Comparison of ENCODE assay signal across 8 mouse cellular contexts in the genomic region with DNA sequence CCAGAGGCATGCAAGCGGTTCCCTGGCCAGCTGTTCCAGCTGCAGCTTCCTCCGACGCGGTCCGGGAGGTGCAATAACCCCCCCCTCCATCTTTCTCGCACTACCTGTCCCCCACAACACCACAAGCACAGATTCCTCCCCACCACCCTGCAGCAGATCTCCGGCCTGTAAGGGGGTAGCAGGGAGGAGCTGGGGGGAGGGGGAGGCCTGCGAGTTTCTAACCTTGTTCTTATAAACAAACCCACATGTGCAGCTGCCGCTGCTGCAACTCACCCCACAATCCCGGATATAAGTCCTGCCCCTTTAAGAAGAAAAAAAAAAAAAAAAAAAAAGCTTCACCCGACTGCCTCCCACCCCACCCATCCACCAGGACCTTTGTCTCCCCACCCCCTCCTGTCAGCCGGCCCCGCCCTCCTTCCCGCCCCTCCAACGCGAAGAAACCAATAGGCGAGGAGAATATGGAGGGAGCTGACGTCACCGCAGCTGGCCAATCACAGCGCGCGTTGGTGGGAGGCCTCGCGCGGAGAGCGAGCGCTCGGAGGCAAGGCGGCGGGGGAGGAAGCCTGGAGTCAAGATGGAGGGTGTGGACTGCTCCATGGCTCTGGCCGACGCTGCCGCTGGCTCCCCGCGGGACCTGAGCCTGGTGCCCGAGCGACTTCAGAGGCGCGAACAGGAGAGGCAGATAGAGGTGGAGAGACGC. TPM values are rescaled to one million over a fixed set of nuclear protein-coding genes. Genes with fewer than 3 reads are reported as not detected.
DNase-seq lines count a peak whose midpoint lies in the region; ATAC-seq lines count a peak whose summit lies in the region.

TSS of gene Tbcc (plus strand) at position 569 of the 700 bp plus-strand sequence.

- H3K27ac ChIP-seq in hindbrain, embryonic 12.5 days = peak within 1 kb of the TSS; percentile 97

- ATAC-seq in hindbrain, embryonic 12.5 days (ENCODE audit: low FRiP score) = peak; percentile 93

- H3K4me1 ChIP-seq in hindbrain, embryonic 12.5 days = peaks cover 39% of the 10 kb centered on the region

- peak within 1 kb of the TSS; percentile 98 for H3K4me2 ChIP-seq in hindbrain, embryonic 12.5 days (replicated peaks)

- H3K36me3 ChIP-seq in hindbrain, embryonic 12.5 days = peaks cover 7% of the 10 kb centered on the region; the same call in 1 of the 2 replicates

- no peaks in the 10 kb centered on the region for H3K27me3 ChIP-seq in hindbrain, embryonic 12.5 days

- no peaks in the 10 kb centered on the region for H3K9me3 ChIP-seq in hindbrain, embryonic 12.5 days (replicated peaks)

- WGBS in hindbrain, embryonic 12.5 days = under 1% methylated on average over 40 of the region's 40 CpGs

- peak; percentile 100 for DNase-seq in NIH3T3 (ENCODE audit: low read depth)
- DNase-seq in cerebellum, postnatal 10 days = peak; percentile 99
- peak; percentile 95 to 97 for DNase-seq in frontal cortex, postnatal 10 days (ENCODE audit: low spot score in 2 of 2)
- peak; percentile 93 to 97 for DNase-seq in layer of hippocampus, postnatal 14 days (ENCODE audit: low spot score in 2 of 2)
- DNase-seq in lung, postnatal 14 days = peak; percentile 98
- DNase-seq in retina, adult 2 months (ENCODE audit: low read depth, low spot score) = peak; percentile 96
- DNase-seq in thymus, postnatal 36 days = peak; percentile 95 to 97

- peak within 1 kb of the TSS; percentile 94 for H3K4me3 ChIP-seq in hindbrain, embryonic 12.5 days

- peak within 1 kb of the TSS; percentile 92 for H3K9ac ChIP-seq in hindbrain, embryonic 12.5 days

RNA-seq across cellular contexts. Expression of gene Tbcc, which starts in this region (rescaled TPM):
- 74.5 and 82.9 TPM in 2 replicates for polyA plus RNA-seq in hindbrain, embryonic 12.5 days (2016; fragmentation: Nextera tagmentation; extraction: Ambion mirVana)
- total RNA-seq in layer of hippocampus, postnatal 14 days (2021) = 10 to 100 TPM; 36.4 to 38.2 TPM

Comparison
In these comparisons a context has a peak if more than half of its experiments do, and no peak if none do; other contexts are left out.
1. Peak in every context shown above with its lines: DNase-seq, ATAC-seq, H3K4me3 ChIP-seq and H3K27ac ChIP-seq.